In genomic region chr14:62258978-62259536, GRCm38 (mm10) we compare ENCODE assay signal across 13 mouse cellular contexts. TPM values are rescaled to one million over a fixed set of nuclear protein-coding genes. Genes with fewer than 3 reads are reported as not detected.
DNase-seq lines count a peak whose midpoint lies in the region; ATAC-seq lines count a peak whose summit lies in the region.
"Had no signal": no experiment of that assay in that cellular context is flagged by ENCODE, and none has a peak within 500 bp of the region (broad histone marks: within the 10 kb centered on the region; RNA-seq: fewer than 3 reads in every experiment).

No protein-coding gene starts in this region.

- no peaks in the 10 kb centered on the region for H3K9me3 ChIP-seq in neural tube, embryonic 11.5 days (ENCODE audit: control insufficient read depth, low read length)
- H3K9me3 ChIP-seq in neural tube, embryonic 15.5 days (replicated peaks): no peaks in the 10 kb centered on the region
- H3K9me3 ChIP-seq in limb, embryonic 13.5 days: no peaks in the 10 kb centered on the region
- H3K9me3 ChIP-seq: midbrain, embryonic 13.5 days had no signal

- no peak overlapping the region for H3K4me2 ChIP-seq in neural tube, embryonic 11.5 days (ENCODE audit: low read depth)
- H3K4me2 ChIP-seq in neural tube, embryonic 15.5 days: no peak overlapping the region
- H3K4me2 ChIP-seq in limb, embryonic 13.5 days (replicated peaks): no peak overlapping the region
- H3K4me2 ChIP-seq: midbrain, embryonic 13.5 days had no signal

- H3K9ac ChIP-seq in neural tube, embryonic 11.5 days (ENCODE audit: low read length): no peak overlapping the region
- no peak overlapping the region for H3K9ac ChIP-seq in neural tube, embryonic 15.5 days (replicated peaks)
- H3K9ac ChIP-seq in limb, embryonic 13.5 days: 0 out of 2 replicates have a peak overlapping the region, but pooled peaks have one; percentile 19
- H3K9ac ChIP-seq: midbrain, embryonic 13.5 days had no signal

- ATAC-seq in neural tube, embryonic 11.5 days (ENCODE audit: insufficient read depth, low FRiP score, low TSS enrichment): no peak
- no peak for ATAC-seq in neural tube, embryonic 15.5 days (ENCODE audit: low FRiP score)
- ATAC-seq in limb, embryonic 13.5 days (ENCODE audit: low FRiP score, low read depth): no peak; the same call in 1 of the 2 replicates
- no peak for ATAC-seq in inflammation-experienced regulatory T-cells, adult 6 months
- ATAC-seq: forebrain, embryonic 14.5 days; hindbrain, embryonic 16.5 days; midbrain, embryonic 13.5 days had no signal

- 52% methylated on average over 10 of the region's 10 CpGs for WGBS in neural tube, embryonic 11.5 days
- 57% methylated on average over 10 of the region's 10 CpGs for WGBS in neural tube, embryonic 15.5 days
- WGBS in limb, embryonic 13.5 days: 51% methylated on average over 10 of the region's 10 CpGs

- no peak overlapping the region for H3K4me3 ChIP-seq in neural tube, embryonic 11.5 days (ENCODE audit: low read depth, low read length)
- H3K4me3 ChIP-seq in neural tube, embryonic 15.5 days (replicated peaks): no peak overlapping the region
- no peak overlapping the region for H3K4me3 ChIP-seq in limb, embryonic 13.5 days
- H3K4me3 ChIP-seq: midbrain, embryonic 13.5 days had no signal

- no peaks in the 10 kb centered on the region for H3K36me3 ChIP-seq in neural tube, embryonic 11.5 days (ENCODE audit: control insufficient read depth, insufficient read depth, low read length)
- H3K36me3 ChIP-seq in neural tube, embryonic 15.5 days: no peaks in the 10 kb centered on the region
- H3K36me3 ChIP-seq in limb, embryonic 13.5 days: no peaks in the 10 kb centered on the region
- H3K36me3 ChIP-seq: midbrain, embryonic 13.5 days had no signal

- H3K27me3 ChIP-seq in neural tube, embryonic 11.5 days (ENCODE audit: control insufficient read depth, insufficient read depth, low read length): no peaks in the 10 kb centered on the region
- H3K27me3 ChIP-seq in neural tube, embryonic 15.5 days (replicated peaks): no peaks in the 10 kb centered on the region
- H3K27me3 ChIP-seq in limb, embryonic 13.5 days: no peaks in the 10 kb centered on the region
- H3K27me3 ChIP-seq: midbrain, embryonic 13.5 days had no signal

- H3K4me1 ChIP-seq in neural tube, embryonic 11.5 days (ENCODE audit: control insufficient read depth, insufficient read depth, low read length): no peaks in the 10 kb centered on the region
- H3K4me1 ChIP-seq in neural tube, embryonic 15.5 days: no peaks in the 10 kb centered on the region
- peaks cover 22% of the 10 kb centered on the region for H3K4me1 ChIP-seq in limb, embryonic 13.5 days

- DNase-seq in adrenal gland, postnatal 14 days: peak; percentile 6
- no peak for DNase-seq in adrenal gland, postnatal 4 days (ENCODE audit: low spot score in 2 of 2)
- peak; percentile 16 for DNase-seq in neural tube, embryonic 11.5 days (ENCODE audit: low spot score)
- DNase-seq in thymus, postnatal 4 days: peak; percentile 25
- no peak for DNase-seq in layer of hippocampus, adult 18-20 months (ENCODE audit: low spot score in 2 of 2)
- DNase-seq: adrenal gland, postnatal 25 days; cerebellum, postnatal 36 days had no signal

- H3K27ac ChIP-seq in neural tube, embryonic 11.5 days (ENCODE audit: low read depth, low read length): no peak overlapping the region
- H3K27ac ChIP-seq in neural tube, embryonic 15.5 days (replicated peaks): no peak overlapping the region
- peak overlapping the region; percentile 52 for H3K27ac ChIP-seq in limb, embryonic 13.5 days
- H3K27ac ChIP-seq: midbrain, embryonic 13.5 days had no signal

RNA-seq across cellular contexts. Expression of gene Rnaseh2b, which starts 33.3 kb away (rescaled TPM):
- 20.0 and 21.6 TPM in 2 replicates for total RNA-seq in adrenal gland, postnatal 14 days (2021)
- total RNA-seq in adrenal gland, postnatal 4 days (2021): 10 to 100 TPM; 35.2 to 36.6 TPM
- polyA plus RNA-seq in neural tube, embryonic 11.5 days (2014; fragmentation: Nextera tagmentation; extraction: Ambion mirVana): 54.7 and 59.6 TPM in 2 replicates
- polyA plus RNA-seq in neural tube, embryonic 15.5 days (2015; fragmentation: Nextera tagmentation; extraction: Ambion mirVana): 25.8 and 37.8 TPM in 2 replicates
- 56.9 and 57.3 TPM in 2 replicates for polyA plus RNA-seq in limb, embryonic 13.5 days (2015; fragmentation: Nextera tagmentation; extraction: Ambion mirVana)
- total RNA-seq in layer of hippocampus, adult 18-20 months (2021): 10 to 100 TPM; 11.2 to 11.8 TPM
- polyA plus RNA-seq in inflammation-experienced regulatory T-cells, adult 6 months (2017; shearing (Covaris generic)): 10 to 100 TPM; 29.5 to 69.7 (median 35.2) TPM

RNA-seq across cellular contexts. Expression of gene Dleu7, which starts 33.8 kb away (rescaled TPM):
- not detected in 2 replicates for total RNA-seq in adrenal gland, postnatal 14 days (2021)
- under 1 TPM; 0.31 to 0.53 TPM for total RNA-seq in adrenal gland, postnatal 4 days (2021)
- polyA plus RNA-seq in neural tube, embryonic 11.5 days (2014; fragmentation: Nextera tagmentation; extraction: Ambion mirVana): 1.6 and 2.3 TPM in 2 replicates
- 13.6 and 19.9 TPM in 2 replicates for polyA plus RNA-seq in neural tube, embryonic 15.5 days (2015; fragmentation: Nextera tagmentation; extraction: Ambion mirVana)
- 1.6 TPM in 2 replicates for polyA plus RNA-seq in limb, embryonic 13.5 days (2015; fragmentation: Nextera tagmentation; extraction: Ambion mirVana)
- total RNA-seq in layer of hippocampus, adult 18-20 months (2021): 1 to 10 TPM; 4.6 to 6.4 TPM
- polyA plus RNA-seq in inflammation-experienced regulatory T-cells, adult 6 months (2017; shearing (Covaris generic)): not detected
- total RNA-seq: adrenal gland, postnatal 25 days had no signal

Comparison
In these comparisons a context has a peak if more than half of its experiments do, and no peak if none do; other contexts are left out.
1. DNase-seq: peak in adrenal gland, postnatal 14 days (single experiment), neural tube, embryonic 11.5 days (single experiment) and thymus, postnatal 4 days (single experiment); none in adrenal gland, postnatal 4 days (0 of 2) and layer of hippocampus, adult 18-20 months (0 of 2).